Mouse (Mus musculus): ENCODE measurements around the gene Plch1. TPM values are rescaled to one million over a fixed set of nuclear protein-coding genes. Genes with fewer than 3 reads are reported as not detected.

The Plch1 gene
- polyA plus RNA-seq, 1 experiment from 2014 or later, result 1.5 TPM

DNA sequence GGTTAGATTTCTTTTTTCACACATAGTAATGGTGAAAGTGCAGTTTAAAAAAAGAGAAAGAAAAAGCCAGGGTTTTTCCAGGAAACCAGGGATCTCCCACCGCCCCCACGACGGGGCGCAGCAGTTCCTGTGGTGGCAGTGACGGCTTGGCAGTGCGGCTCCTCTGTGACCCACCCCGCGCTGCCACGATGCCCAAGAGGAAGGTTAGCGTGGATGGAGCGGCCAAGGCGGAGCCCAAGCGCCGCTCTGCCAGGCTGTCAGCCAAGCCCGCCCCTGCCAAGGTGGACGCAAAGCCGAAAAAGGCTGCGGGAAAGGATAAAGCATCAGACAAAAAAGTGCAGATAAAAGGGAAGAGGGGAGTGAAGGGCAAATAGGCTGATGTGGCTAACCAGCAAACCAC lies 6.0 kb upstream of the Plch1 start:
- H3K4me3 ChIP-seq (ENCODE audit: low read depth, low read length), result no peak overlapping the region; the same call in 1 of the 2 replicates
- TF ChIP-seq EP300 (IDR thresholded peaks at IDR 0.05) (no peak), CTCF (IDR thresholded peaks at IDR 0.05) (no peak)
- H3K4me2 ChIP-seq (replicated peaks; ENCODE audit: low read depth, low read length), result peak overlapping the region; percentile 44
- 1% methylated on average over 18 of the region's 18 CpGs for WGBS
- no peaks in the 10 kb centered on the region for H3K4me1 ChIP-seq (ENCODE audit: insufficient read depth, low read depth, low read length)
- no peaks in the 10 kb centered on the region for H3K27me3 ChIP-seq (replicated peaks; ENCODE audit: insufficient read depth, low read length)
- ATAC-seq, result no peak
- H3K27ac ChIP-seq (ENCODE audit: low read length), result no peak overlapping the region
- no peak for DNase-seq (ENCODE audit: low spot score)
- no peaks in the 10 kb centered on the region for H3K9me3 ChIP-seq (ENCODE audit: low read length)
- no peaks in the 10 kb centered on the region for H3K36me3 ChIP-seq (ENCODE audit: insufficient read depth, low read length)
- no peak overlapping the region for H3K9ac ChIP-seq (replicated peaks; ENCODE audit: low read depth)

DNA sequence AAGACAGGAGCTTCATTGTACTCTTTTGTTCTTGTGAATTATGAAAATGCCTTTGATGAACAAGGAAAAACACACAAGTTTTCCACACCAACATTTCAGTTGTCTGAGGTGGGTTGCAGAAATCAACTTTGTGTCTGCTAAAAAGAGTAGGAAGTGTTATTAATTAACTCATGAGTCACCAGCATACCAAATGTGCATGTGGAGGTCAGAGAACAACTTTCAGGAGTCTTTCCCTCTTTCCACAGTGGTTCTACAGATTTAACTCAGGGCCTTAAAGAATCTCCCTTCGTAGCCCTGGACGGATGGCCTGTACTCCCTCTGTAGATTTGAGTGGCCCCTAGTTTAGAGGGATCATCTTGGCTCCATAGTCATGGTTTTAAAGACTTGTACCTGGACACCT lies 4.9 kb upstream of the Plch1 start:
- no peaks in the 10 kb centered on the region; the same call in 1 of the 2 replicates for H3K4me1 ChIP-seq (ENCODE audit: insufficient read depth, low read depth, low read length)
- WGBS, result 79% methylated on average over 2 of the region's 2 CpGs
- H3K27me3 ChIP-seq (replicated peaks; ENCODE audit: insufficient read depth, low read length), result no peaks in the 10 kb centered on the region
- TF ChIP-seq CTCF (IDR thresholded peaks at IDR 0.05) (no peak), EP300 (IDR thresholded peaks at IDR 0.05) (no peak)
- H3K9ac ChIP-seq (replicated peaks; ENCODE audit: low read depth), result no peak overlapping the region
- H3K4me2 ChIP-seq (replicated peaks; ENCODE audit: low read depth, low read length), result no peak overlapping the region
- no peak for ATAC-seq
- H3K27ac ChIP-seq (ENCODE audit: low read length), result no peak overlapping the region
- H3K9me3 ChIP-seq (ENCODE audit: low read length), result no peaks in the 10 kb centered on the region
- no peaks in the 10 kb centered on the region for H3K36me3 ChIP-seq (ENCODE audit: insufficient read depth, low read length)
- no peak overlapping the region for H3K4me3 ChIP-seq (ENCODE audit: low read depth, low read length)
- no peak for DNase-seq (ENCODE audit: low spot score)

DNA sequence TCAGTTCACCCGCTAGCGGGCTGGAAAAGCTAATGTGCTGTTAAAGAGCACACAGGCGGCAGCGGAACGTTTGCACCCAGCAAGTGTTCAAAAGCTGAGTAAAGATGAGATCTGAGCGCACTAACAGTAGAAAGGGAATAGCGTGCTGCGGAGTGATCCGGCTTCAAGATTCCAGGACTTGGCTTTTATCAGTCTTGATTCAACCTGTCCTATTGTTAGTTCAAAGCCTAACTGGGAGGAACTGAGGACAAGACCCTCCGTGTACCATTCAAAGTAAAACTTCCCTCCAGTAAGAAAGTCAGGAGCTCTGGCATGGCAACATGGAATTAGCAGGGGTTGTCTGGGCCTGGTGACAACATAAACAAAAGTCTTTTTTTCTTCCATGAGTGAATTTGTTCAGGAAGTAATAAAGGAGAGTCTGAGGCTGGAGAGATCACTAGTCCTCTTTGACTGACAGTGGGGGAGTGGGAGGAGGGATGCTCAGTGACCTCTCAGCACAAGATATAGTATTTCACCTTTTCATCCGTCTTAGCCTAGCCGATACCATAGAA lies 824 bp upstream of the Plch1 start:
- Histone ChIP-seq H3K9ac (replicated peaks; ENCODE audit: low read depth) (no peak overlapping the region), H3K27me3 (replicated peaks; ENCODE audit: insufficient read depth, low read length) (no peaks in the 10 kb centered on the region), H3K4me2 (replicated peaks; ENCODE audit: low read depth, low read length) (peak overlapping the region; percentile 98), H3K9me3 (ENCODE audit: low read length) (no peaks in the 10 kb centered on the region), H3K36me3 (ENCODE audit: insufficient read depth, low read length) (no peaks in the 10 kb centered on the region), H3K4me1 (ENCODE audit: insufficient read depth, low read depth, low read length) (peaks cover 4% of the 10 kb centered on the region; the same call in 1 of the 2 replicates), H3K4me3 (ENCODE audit: low read depth, low read length) (peak overlapping the region; percentile 55; the same call in 1 of the 2 replicates), H3K27ac (ENCODE audit: low read length) (no peak overlapping the region)
- TF ChIP-seq EP300 (IDR thresholded peaks at IDR 0.05) (no peak), CTCF (IDR thresholded peaks at IDR 0.05) (no peak)
- 4% methylated on average over 12 of the region's 12 CpGs for WGBS
- ATAC-seq, result no peak
- no peak for DNase-seq (ENCODE audit: low spot score)

DNA sequence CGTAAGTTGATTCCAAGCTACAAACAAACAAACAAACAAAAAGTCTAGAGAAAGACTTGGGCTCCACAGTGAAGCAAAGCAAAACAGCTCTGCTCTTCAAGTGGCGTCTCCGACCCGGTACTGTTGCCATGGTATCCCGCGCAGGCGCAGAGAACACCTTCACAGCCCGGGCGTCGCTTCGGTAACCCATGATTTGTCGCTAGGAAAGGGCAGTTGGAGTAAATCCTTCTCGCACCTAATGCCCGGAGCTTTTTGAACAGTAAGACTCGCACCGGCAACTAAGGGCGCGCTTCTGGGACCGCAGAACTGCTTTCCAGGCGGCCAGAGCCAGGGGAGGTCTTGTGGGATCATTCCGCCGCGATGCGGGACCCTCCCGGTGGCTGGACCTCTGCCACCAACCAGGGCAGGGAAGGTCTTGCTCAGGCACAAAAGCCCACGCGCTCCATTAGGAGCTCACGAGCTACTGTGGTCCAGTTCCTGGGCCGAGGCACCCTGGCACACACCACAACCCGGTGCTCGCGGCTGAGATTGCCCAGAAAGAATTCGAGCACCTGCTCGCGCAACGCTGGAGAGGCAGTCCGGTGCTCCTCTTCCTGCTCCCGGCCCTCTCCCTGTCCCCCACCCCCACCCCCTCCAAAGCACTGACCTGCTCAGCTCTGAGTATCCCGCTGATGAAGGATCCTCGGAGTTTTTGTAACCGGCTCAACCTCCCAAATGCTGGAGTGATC lies 527 bp downstream of the Plch1 start:
- ATAC-seq (peak; percentile 89), DNase-seq (ENCODE audit: low spot score) (peak; percentile 84)
- Histone ChIP-seq H3K27ac (ENCODE audit: low read length) (peak overlapping the region; percentile 20; the same call in 1 of the 2 replicates), H3K4me1 (ENCODE audit: insufficient read depth, low read depth, low read length) (peaks cover 4% of the 10 kb centered on the region; the same call in 1 of the 2 replicates), H3K27me3 (replicated peaks; ENCODE audit: insufficient read depth, low read length) (no peaks in the 10 kb centered on the region), H3K9ac (replicated peaks; ENCODE audit: low read depth) (no peak overlapping the region; the same call in 1 of the 2 replicates), H3K4me3 (ENCODE audit: low read depth, low read length) (peak overlapping the region; percentile 55), H3K36me3 (ENCODE audit: insufficient read depth, low read length) (no peaks in the 10 kb centered on the region), H3K4me2 (replicated peaks; ENCODE audit: low read depth, low read length) (peak overlapping the region; percentile 98), H3K9me3 (ENCODE audit: low read length) (no peaks in the 10 kb centered on the region)
- 0% methylated on average over 41 of the region's 41 CpGs for WGBS
- no peak for TF ChIP-seq EP300 (IDR thresholded peaks at IDR 0.05)
- TF ChIP-seq CTCF (IDR thresholded peaks at IDR 0.05), result no peak

DNA sequence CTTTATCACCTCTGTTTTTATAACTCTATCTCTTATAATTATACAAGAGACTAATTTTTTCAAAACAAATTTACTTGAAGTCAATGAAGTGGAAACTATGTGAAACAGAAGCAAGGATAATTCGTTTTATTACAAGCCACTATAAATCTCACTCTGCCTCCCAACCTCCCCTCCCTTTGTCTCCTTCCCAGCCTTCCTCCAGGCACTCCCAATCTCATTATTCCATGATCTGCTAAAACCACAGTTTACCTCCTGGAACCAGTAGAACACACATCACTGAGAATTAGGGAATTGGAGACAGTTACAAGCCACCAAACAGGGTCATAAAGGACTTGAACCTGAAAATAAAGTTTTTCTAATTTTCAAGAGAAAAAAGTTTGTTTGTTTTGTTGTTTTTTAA lies 2.1 kb downstream of the Plch1 start:
- 31% methylated on average over 1 of the region's 1 CpGs for WGBS
- Histone ChIP-seq H3K4me3 (ENCODE audit: low read depth, low read length) (no peak overlapping the region), H3K27ac (ENCODE audit: low read length) (no peak overlapping the region), H3K27me3 (replicated peaks; ENCODE audit: insufficient read depth, low read length) (no peaks in the 10 kb centered on the region), H3K4me2 (replicated peaks; ENCODE audit: low read depth, low read length) (no peak overlapping the region), H3K4me1 (ENCODE audit: insufficient read depth, low read depth, low read length) (peaks cover 4% of the 10 kb centered on the region; the same call in 1 of the 2 replicates), H3K9ac (replicated peaks; ENCODE audit: low read depth) (no peak overlapping the region), H3K36me3 (ENCODE audit: insufficient read depth, low read length) (no peaks in the 10 kb centered on the region), H3K9me3 (ENCODE audit: low read length) (no peaks in the 10 kb centered on the region)
- DNase-seq (ENCODE audit: low spot score), result no peak
- no peak for ATAC-seq
- TF ChIP-seq CTCF (IDR thresholded peaks at IDR 0.05) (no peak), EP300 (IDR thresholded peaks at IDR 0.05) (no peak)

DNA sequence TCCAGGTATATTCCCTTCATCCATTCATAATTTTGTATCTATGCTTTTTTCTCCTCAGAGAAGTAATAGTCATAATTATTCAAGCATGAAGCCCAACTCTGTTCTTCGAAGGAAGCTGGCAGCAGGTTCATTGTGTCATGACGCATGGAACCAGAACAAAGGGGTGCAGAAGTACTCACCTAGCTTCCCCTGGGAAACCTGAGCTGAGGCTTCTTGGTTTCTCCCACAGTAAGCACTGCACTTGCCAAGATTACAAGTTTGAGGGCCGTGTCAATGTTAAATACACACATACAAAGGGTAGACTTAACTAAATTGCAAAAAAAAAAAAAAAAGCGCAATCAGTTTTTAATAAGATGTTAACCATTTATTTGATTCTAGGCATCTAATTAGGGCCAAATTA lies 3.0 kb downstream of the Plch1 start:
- ATAC-seq, result no peak
- Histone ChIP-seq H3K27me3 (replicated peaks; ENCODE audit: insufficient read depth, low read length) (no peaks in the 10 kb centered on the region), H3K9ac (replicated peaks; ENCODE audit: low read depth) (no peak overlapping the region), H3K4me2 (replicated peaks; ENCODE audit: low read depth, low read length) (no peak overlapping the region), H3K4me1 (ENCODE audit: insufficient read depth, low read depth, low read length) (peaks cover 4% of the 10 kb centered on the region; the same call in 1 of the 2 replicates), H3K9me3 (ENCODE audit: low read length) (no peaks in the 10 kb centered on the region), H3K36me3 (ENCODE audit: insufficient read depth, low read length) (no peaks in the 10 kb centered on the region), H3K4me3 (ENCODE audit: low read depth, low read length) (no peak overlapping the region), H3K27ac (ENCODE audit: low read length) (no peak overlapping the region)
- 81% methylated on average over 4 of the region's 4 CpGs for WGBS
- DNase-seq (ENCODE audit: low spot score), result peak; percentile 18
- no peak for TF ChIP-seq CTCF (IDR thresholded peaks at IDR 0.05)
- TF ChIP-seq EP300 (IDR thresholded peaks at IDR 0.05), result no peak
